Mouse (Mus musculus) spleen, adult 2 months (tissue): ENCODE data around the gene Rnf152.

Experiments
- CTCF ChIP-seq: fragments of 200-500 bp; IDR thresholded peaks from 2 replicates; pipeline ENCODE4 v1.5.1; 2011; ENCODE audit warnings: mild to moderate bottlenecking, inconsistent platforms; ENCODE audit not compliant: insufficient read depth, insufficient read length, insufficient replicate concordance; ENCODE audit errors: extremely low read depth
- POLR2A ChIP-seq: fragments of 200-500 bp; IDR thresholded peaks from 2 replicates; pipeline ENCODE4 v1.6.1; 2011; ENCODE audit warnings: low read depth, low read length, inconsistent platforms

- TF ChIP-seq CTCF (no peak), POLR2A (no peak)
These were observed 107.3 kb downstream of the Rnf152 start for GRCm38 (mm10) chr1:105249190-105249589.
